Mouse (Mus musculus) neural tube, embryonic 12.5 days (tissue): Measurements from ENCODE around the gene Stk33. TPM values are rescaled to one million over a fixed set of nuclear protein-coding genes. Genes with fewer than 3 reads are reported as not detected.

Source experiments
- ATAC-seq: fragments of 200-750 bp; cut with Nextera tagmentation; 2 replicates; pipeline ENCODE4 v1.8.0; 2017; ENCODE audit warnings: low read depth, mild to moderate bottlenecking, moderate TSS enrichment, moderate library complexity; ENCODE audit not compliant: low FRiP score
- H3K27ac ChIP-seq: fragments of 300-500 bp; sonication (generic); 2 replicates; pipeline ENCODE4 v1.5.1; 2016
- H3K27me3 ChIP-seq: fragments of 300-500 bp; sonication (generic); replicated peaks from 2 replicates; pipeline ENCODE4 v1.6.1; 2016; ENCODE audit warnings: mild to moderate bottlenecking
- H3K36me3 ChIP-seq: fragments of 300-500 bp; sonication (generic); 2 replicates; pipeline ENCODE4 v1.6.1; 2016; ENCODE audit warnings: mild to moderate bottlenecking
- H3K4me1 ChIP-seq: fragments of 300-500 bp; sonication (generic); 2 replicates; pipeline ENCODE4 v1.6.1; 2016
- H3K4me2 ChIP-seq: fragments of 300-500 bp; sonication (generic); replicated peaks from 2 replicates; pipeline ENCODE4 v1.6.1; 2016; ENCODE audit warnings: mild to moderate bottlenecking
- H3K4me3 ChIP-seq: fragments of 300-500 bp; sonication (generic); 2 replicates; pipeline ENCODE4 v1.5.1; 2016
- H3K9ac ChIP-seq: fragments of 300-500 bp; sonication (generic); 2 replicates; pipeline ENCODE4 v1.6.1; 2016; ENCODE audit warnings: mild to moderate bottlenecking
- H3K9me3 ChIP-seq: fragments of 300-500 bp; sonication (generic); 2 replicates; pipeline ENCODE4 v1.6.1; 2016; ENCODE audit warnings: mild to moderate bottlenecking
- WGBS: fragments of 180-500 bp; shearing (Covaris S2); methylation state at CpG from one replicate; pipeline ENCODE4 v1.1.7; 2016; 5-methylcytosine and 5-hydroxymethylcytosine counted together
- polyA plus RNA-seq: library from polyadenylated mRNA; unstranded; fragments of >200 nt; fragmentation: Nextera tagmentation; extraction: Ambion mirVana; gene quantifications from 2 replicates; pipeline ENCODE4 v1.2.1, GENCODE M21; 2016

The Stk33 gene
- polyA plus RNA-seq, 1 experiment from 2014 or later = 6.4 TPM

- Histone ChIP-seq H3K4me1 (no peaks in the 10 kb centered on the region), H3K9me3 (no peaks in the 10 kb centered on the region), H3K9ac (no peak overlapping the region), H3K27ac (no peak overlapping the region), H3K4me2 (no peak overlapping the region), H3K36me3 (no peaks in the 10 kb centered on the region), H3K4me3 (no peak overlapping the region), H3K27me3 (no peaks in the 10 kb centered on the region)
- WGBS = 83% methylated on average over 3 of the region's 3 CpGs
- ATAC-seq = no peak
Observed at GRCm38 (mm10) chr7:109328772-109329171, 110.1 kb downstream of the Stk33 start.

- Histone ChIP-seq H3K9ac (no peak overlapping the region), H3K4me2 (no peak overlapping the region), H3K27ac (no peak overlapping the region), H3K36me3 (no peaks in the 10 kb centered on the region), H3K4me1 (no peaks in the 10 kb centered on the region), H3K27me3 (no peaks in the 10 kb centered on the region), H3K9me3 (no peaks in the 10 kb centered on the region), H3K4me3 (no peak overlapping the region)
- no peak for ATAC-seq
- WGBS = 60% methylated on average over 4 of the region's 4 CpGs
Observed at GRCm38 (mm10) chr7:109326813-109327212, 112.1 kb downstream of the Stk33 start.

GRCm38 (mm10) chr7:109325731-109326130 lies 113.2 kb downstream of the Stk33 start:
- H3K4me3 ChIP-seq = no peak overlapping the region
- 61% methylated on average over 3 of the region's 3 CpGs for WGBS
- no peaks in the 10 kb centered on the region for H3K36me3 ChIP-seq
- ATAC-seq = no peak
- H3K9me3 ChIP-seq = no peaks in the 10 kb centered on the region
- H3K9ac ChIP-seq = no peak overlapping the region
- H3K27me3 ChIP-seq = no peaks in the 10 kb centered on the region
- no peak overlapping the region for H3K27ac ChIP-seq
- no peak overlapping the region for H3K4me2 ChIP-seq
- H3K4me1 ChIP-seq = no peaks in the 10 kb centered on the region

GRCm38 (mm10) chr7:109325169-109325568 lies 113.7 kb downstream of the Stk33 start:
- Histone ChIP-seq H3K9ac (no peak overlapping the region), H3K36me3 (no peaks in the 10 kb centered on the region), H3K27me3 (no peaks in the 10 kb centered on the region), H3K9me3 (no peaks in the 10 kb centered on the region), H3K4me1 (no peaks in the 10 kb centered on the region), H3K4me2 (no peak overlapping the region), H3K4me3 (no peak overlapping the region), H3K27ac (no peak overlapping the region)
- 81% methylated on average over 9 of the region's 9 CpGs for WGBS
- no peak for ATAC-seq

- Histone ChIP-seq H3K27ac (no peak overlapping the region), H3K27me3 (no peaks in the 10 kb centered on the region), H3K9ac (no peak overlapping the region), H3K4me3 (no peak overlapping the region), H3K4me2 (no peak overlapping the region), H3K4me1 (no peaks in the 10 kb centered on the region), H3K9me3 (no peaks in the 10 kb centered on the region), H3K36me3 (no peaks in the 10 kb centered on the region)
- ATAC-seq = no peak
- 89% methylated on average over 2 of the region's 2 CpGs for WGBS
Observed at GRCm38 (mm10) chr7:109309506-109309905, 129.4 kb downstream of the Stk33 start.

- WGBS = 90% methylated on average over 3 of the region's 3 CpGs
- H3K4me3 ChIP-seq = no peak overlapping the region
- no peak for ATAC-seq
Observed at GRCm38 (mm10) chr7:109295807-109296206, 143.1 kb downstream of the Stk33 start.

GRCm38 (mm10) chr7:109295351-109295750 lies 143.5 kb downstream of the Stk33 start:
- no peak for ATAC-seq
- Histone ChIP-seq H3K27me3 (no peaks in the 10 kb centered on the region), H3K4me3 (no peak overlapping the region), H3K9ac (no peak overlapping the region), H3K4me1 (no peaks in the 10 kb centered on the region), H3K27ac (no peak overlapping the region), H3K4me2 (no peak overlapping the region), H3K9me3 (no peaks in the 10 kb centered on the region), H3K36me3 (no peaks in the 10 kb centered on the region)
- WGBS = 82% methylated on average over 5 of the region's 5 CpGs

More at GRCm38 (mm10) chr7:109295807-109296206, 143.1 kb downstream of the Stk33 start:
- Histone ChIP-seq H3K9ac (no peak overlapping the region), H3K9me3 (no peaks in the 10 kb centered on the region), H3K4me1 (no peaks in the 10 kb centered on the region), H3K27me3 (no peaks in the 10 kb centered on the region), H3K36me3 (no peaks in the 10 kb centered on the region), H3K27ac (no peak overlapping the region), H3K4me2 (no peak overlapping the region)

GRCm38 (mm10) chr7:109290501-109290900 lies 148.4 kb downstream of the Stk33 start:
- H3K9ac ChIP-seq = no peak overlapping the region
- H3K4me1 ChIP-seq = no peaks in the 10 kb centered on the region
- no peaks in the 10 kb centered on the region for H3K9me3 ChIP-seq
- no peaks in the 10 kb centered on the region for H3K27me3 ChIP-seq
- H3K27ac ChIP-seq = no peak overlapping the region
- WGBS = 30% methylated on average over 2 of the region's 2 CpGs
- H3K36me3 ChIP-seq = no peaks in the 10 kb centered on the region
- H3K4me3 ChIP-seq = no peak overlapping the region
- ATAC-seq = no peak
- no peak overlapping the region for H3K4me2 ChIP-seq

GRCm38 (mm10) chr7:109289106-109289505 lies 149.8 kb downstream of the Stk33 start:
- no peak for ATAC-seq
- H3K4me3 ChIP-seq = no peak overlapping the region
- H3K4me2 ChIP-seq = no peak overlapping the region
- no peak overlapping the region for H3K27ac ChIP-seq
- no peaks in the 10 kb centered on the region for H3K4me1 ChIP-seq
- no peaks in the 10 kb centered on the region for H3K36me3 ChIP-seq
- no peak overlapping the region for H3K9ac ChIP-seq
- H3K27me3 ChIP-seq = no peaks in the 10 kb centered on the region
- WGBS = 63% methylated on average over 6 of the region's 6 CpGs
- H3K9me3 ChIP-seq = no peaks in the 10 kb centered on the region

- no peak for ATAC-seq
- Histone ChIP-seq H3K9me3 (no peaks in the 10 kb centered on the region), H3K27ac (no peak overlapping the region), H3K4me2 (no peak overlapping the region), H3K36me3 (no peaks in the 10 kb centered on the region), H3K4me1 (peaks cover 6% of the 10 kb centered on the region; the same call in 1 of the 2 replicates), H3K4me3 (no peak overlapping the region), H3K9ac (no peak overlapping the region), H3K27me3 (no peaks in the 10 kb centered on the region)
- WGBS = 92% methylated on average over 4 of the region's 4 CpGs
Observed at GRCm38 (mm10) chr7:109282106-109282505, 156.8 kb downstream of the Stk33 start.

DNA sequence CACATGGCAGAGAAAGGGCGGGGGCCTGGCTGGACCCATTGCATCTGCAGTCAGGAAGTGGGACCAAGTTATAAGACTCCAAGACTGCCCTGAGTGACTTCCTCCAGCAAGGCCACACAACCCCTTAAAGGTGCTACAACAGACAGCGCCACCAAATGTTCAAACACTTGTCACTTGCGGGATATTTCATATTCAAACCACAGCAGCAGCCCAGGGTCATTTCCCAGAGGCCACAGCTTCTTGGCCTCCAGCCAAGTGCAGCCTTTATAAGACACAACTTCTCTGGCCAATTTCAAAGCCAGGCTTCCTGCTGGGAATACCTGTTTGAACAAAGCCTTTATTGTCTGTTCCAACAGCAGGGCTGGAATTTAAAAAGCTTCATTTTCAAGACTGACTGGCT lies 162.3 kb downstream of the Stk33 start:
- H3K27ac ChIP-seq = no peak overlapping the region
- ATAC-seq = no peak
- no peaks in the 10 kb centered on the region for H3K9me3 ChIP-seq
- WGBS = 62% methylated on average over 3 of the region's 3 CpGs
- H3K9ac ChIP-seq = no peak overlapping the region
- no peak overlapping the region for H3K4me2 ChIP-seq
- no peaks in the 10 kb centered on the region for H3K36me3 ChIP-seq
- no peaks in the 10 kb centered on the region for H3K27me3 ChIP-seq
- H3K4me3 ChIP-seq = no peak overlapping the region
- peaks cover 11% of the 10 kb centered on the region; the same call in 1 of the 2 replicates for H3K4me1 ChIP-seq

GRCm38 (mm10) chr7:109275901-109276300 lies 163.0 kb downstream of the Stk33 start:
- no peak overlapping the region for H3K4me3 ChIP-seq
- no peaks in the 10 kb centered on the region for H3K9me3 ChIP-seq
- H3K27me3 ChIP-seq = no peaks in the 10 kb centered on the region
- H3K9ac ChIP-seq = no peak overlapping the region
- ATAC-seq = no peak
- no peak overlapping the region for H3K27ac ChIP-seq
- H3K36me3 ChIP-seq = no peaks in the 10 kb centered on the region
- no peak overlapping the region for H3K4me2 ChIP-seq
- H3K4me1 ChIP-seq = peaks cover 11% of the 10 kb centered on the region; the same call in 1 of the 2 replicates
- WGBS = 86% methylated on average over 4 of the region's 4 CpGs

DNA sequence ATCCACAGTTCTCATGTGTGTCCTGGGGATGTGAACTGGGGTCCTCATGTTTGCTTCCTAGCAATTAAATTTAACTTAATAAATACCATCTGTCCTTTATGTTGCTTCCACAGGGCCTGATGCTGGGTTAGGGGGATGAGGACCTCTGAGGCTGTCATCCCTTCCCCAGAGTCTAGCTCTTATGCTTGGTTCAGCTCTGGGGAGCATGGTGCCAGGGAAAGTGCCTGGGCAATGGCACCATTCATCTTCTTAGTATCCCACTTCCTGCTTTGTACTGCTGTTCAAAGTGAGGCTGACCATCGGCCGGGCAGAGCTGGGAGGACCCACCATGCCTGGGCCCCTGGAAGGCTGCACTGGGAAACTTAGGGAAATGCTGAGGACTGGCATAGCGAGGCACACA lies 163.7 kb downstream of the Stk33 start:
- no peak overlapping the region for H3K27ac ChIP-seq
- H3K9me3 ChIP-seq = no peaks in the 10 kb centered on the region
- H3K4me3 ChIP-seq = no peak overlapping the region
- peaks cover 11% of the 10 kb centered on the region; the same call in 1 of the 2 replicates for H3K4me1 ChIP-seq
- ATAC-seq = no peak
- 81% methylated on average over 3 of the region's 3 CpGs for WGBS
- H3K27me3 ChIP-seq = no peaks in the 10 kb centered on the region
- no peak overlapping the region for H3K4me2 ChIP-seq
- no peak overlapping the region for H3K9ac ChIP-seq
- no peaks in the 10 kb centered on the region for H3K36me3 ChIP-seq
